Mouse (Mus musculus): ENCODE measurements around the gene Gapdh. TPM values are rescaled to one million over a fixed set of nuclear protein-coding genes. Genes with fewer than 3 reads are reported as not detected.
A peak's percentile ranks its signal among the peaks of the same experiment; 100 is the strongest.

The Gapdh gene
- 1,452 and 1,606 TPM in 2 replicates for polyA plus RNA-seq (2015; fragmentation: Nextera tagmentation; extraction: Ambion mirVana)

GRCm38 (mm10) chr6:125166051-125166751, at the start of gene Gapdh:
TSS of gene Gapdh (minus strand) at chr6:125166467.
- no peak for DNase-seq (ENCODE audit: low spot score)

GRCm38 (mm10) chr6:125215148-125215954, 49.1 kb upstream of the Gapdh start, which contains the start of gene Vamp1:
TSS of gene Vamp1 (plus strand) at chr6:125215551.
- DNase-seq (ENCODE audit: low spot score): peak; percentile 93

- no peak for DNase-seq (ENCODE audit: low spot score)
Observed at GRCm38 (mm10) chr6:125213715-125214114, 47.4 kb upstream of the Gapdh start.

GRCm38 (mm10) chr6:125213129-125213528, 46.9 kb upstream of the Gapdh start:
- DNase-seq (ENCODE audit: low spot score): no peak

- no peak for DNase-seq (ENCODE audit: low spot score)
Observed at GRCm38 (mm10) chr6:125212621-125213020, 46.4 kb upstream of the Gapdh start.

GRCm38 (mm10) chr6:125210436-125210835, 44.2 kb upstream of the Gapdh start:
- peak; percentile 20 for DNase-seq (ENCODE audit: low spot score)

GRCm38 (mm10) chr6:125197166-125197565, 30.9 kb upstream of the Gapdh start:
- DNase-seq (ENCODE audit: low spot score): no peak

- DNase-seq (ENCODE audit: low spot score): no peak
Observed at GRCm38 (mm10) chr6:125196301-125196700, 30.0 kb upstream of the Gapdh start.

GRCm38 (mm10) chr6:125195541-125196075, 29.3 kb upstream of the Gapdh start:
- DNase-seq (ENCODE audit: low spot score): no peak

- no peak for DNase-seq (ENCODE audit: low spot score)
Observed at GRCm38 (mm10) chr6:125193390-125193789, 27.1 kb upstream of the Gapdh start.

- no peak for DNase-seq (ENCODE audit: low spot score)
Observed at GRCm38 (mm10) chr6:125192841-125193240, 26.6 kb upstream of the Gapdh start.

GRCm38 (mm10) chr6:125192016-125192714, 25.9 kb upstream of the Gapdh start:
- peak; percentile 90 for DNase-seq (ENCODE audit: low spot score)

GRCm38 (mm10) chr6:125191332-125192015, 25.2 kb upstream of the Gapdh start, which contains the start of the genes Ncapd2 and Mrpl51:
TSS of gene Ncapd2 (minus strand) at chr6:125191701.
TSS of gene Mrpl51 (plus strand) at chr6:125191801.
- DNase-seq (ENCODE audit: low spot score): peak; percentile 98

GRCm38 (mm10) chr6:125190816-125191215, 24.5 kb upstream of the Gapdh start:
- no peak for DNase-seq (ENCODE audit: low spot score)

GRCm38 (mm10) chr6:125186203-125186602, 19.9 kb upstream of the Gapdh start:
- DNase-seq (ENCODE audit: low spot score): no peak

GRCm38 (mm10) chr6:125182133-125182532, 15.9 kb upstream of the Gapdh start:
- no peak for DNase-seq (ENCODE audit: low spot score)

- no peak for DNase-seq (ENCODE audit: low spot score)
Observed at GRCm38 (mm10) chr6:125179601-125180000, 13.3 kb upstream of the Gapdh start.

GRCm38 (mm10) chr6:125175469-125175868, 9.2 kb upstream of the Gapdh start:
- no peak for DNase-seq (ENCODE audit: low spot score)

GRCm38 (mm10) chr6:125173256-125173655, 7.0 kb upstream of the Gapdh start:
- DNase-seq (ENCODE audit: low spot score): no peak

GRCm38 (mm10) chr6:125172474-125172873, 6.2 kb upstream of the Gapdh start:
- no peak for DNase-seq (ENCODE audit: low spot score)

GRCm38 (mm10) chr6:125170194-125170593, 3.9 kb upstream of the Gapdh start:
- DNase-seq (ENCODE audit: low spot score): no peak

All from thymus, postnatal 0 days (tissue).